Mouse (Mus musculus) G1E (cell line): Measurements from ENCODE around the gene Nrxn3. TPM values are rescaled to one million over a fixed set of nuclear protein-coding genes. Genes with fewer than 3 reads are reported as not detected.

Source experiments
- ATAC-seq: 2 replicates; pipeline ENCODE4 v1.8.0; 2016; ENCODE audit warnings: mild to moderate bottlenecking; ENCODE audit not compliant: insufficient number of reproducible peaks, poor library complexity, low FRiP score, severe bottlenecking; ENCODE audit errors: extremely low read depth
- DNase-seq: peaks from one replicate; pipeline ENCODE4 v3.0.0; 2012; ENCODE audit warnings: low spot score
- H3K27me3 ChIP-seq: 2 replicates; pipeline ENCODE4 v1.6.1; 2012; ENCODE audit warnings: mild to moderate bottlenecking, low read length, inconsistent platforms; ENCODE audit not compliant: insufficient read depth
- H3K36me3 ChIP-seq: replicated peaks from 2 replicates; pipeline ENCODE3; 2012; ENCODE audit warnings: mild to moderate bottlenecking, inconsistent platforms
- H3K4me1 ChIP-seq: 2 replicates; pipeline ENCODE4 v1.6.1; 2012; ENCODE audit warnings: low read depth, low read length, inconsistent platforms, mixed read lengths; ENCODE audit not compliant: insufficient read depth
- H3K4me3 ChIP-seq: 2 replicates; pipeline ENCODE4 v1.5.1; 2012; ENCODE audit warnings: low read depth, mild to moderate bottlenecking, inconsistent platforms, low read length, moderate library complexity, mixed read lengths
- H3K9me3 ChIP-seq: replicated peaks from 2 replicates; pipeline ENCODE4 v1.6.1; 2012; ENCODE audit warnings: inconsistent platforms
- CTCF ChIP-seq: IDR thresholded peaks from 2 replicates; pipeline ENCODE4 v1.5.1; 2012; ENCODE audit warnings: low read depth, low read length, inconsistent platforms, mixed read lengths
- GATA1 ChIP-seq: IDR thresholded peaks from 2 replicates; pipeline ENCODE4 v1.6.1; 2012; ENCODE audit warnings: borderline replicate concordance, low read length, inconsistent platforms, mixed read lengths
- GATA2 ChIP-seq: IDR thresholded peaks from 2 replicates; pipeline ENCODE4 v1.6.1; 2012; ENCODE audit warnings: low read depth, low read length, inconsistent platforms, borderline replicate concordance
- POLR2AphosphoS5 ChIP-seq: IDR thresholded peaks from 2 replicates; pipeline ENCODE4 v1.6.1; 2012; ENCODE audit warnings: low read depth, low read length, inconsistent platforms; ENCODE audit not compliant: insufficient replicate concordance
- TAL1 ChIP-seq: conservative IDR thresholded peaks from 2 replicates; pipeline ENCODE4 v1.6.1; 2012; ENCODE audit warnings: low read depth, low read length, inconsistent platforms, mixed read lengths
- polyA plus RNA-seq: library from polyadenylated mRNA; stranded (reverse); fragments of >175 nt; gene quantifications from 2 replicates; pipeline ENCODE4 v1.2.3, GENCODE M21; 2012
- total RNA-seq, 2 experiments: library from RNA; stranded (forward) in 1 of 2; stranded (reverse) in 1 of 2; fragments of 200-1000 nt in 1 of 2; fragments of >200 nt in 1 of 2; fragmentation: Nextera tagmentation in 1 of 2; gene quantifications; 2 replicates each; pipeline ENCODE4 v1.2.3; 2014 to 2017

Nrxn3 gene
- total and polyA plus RNA-seq, 3 experiments, result 0.22 TPM; not detected in 2

- ATAC-seq, result no peak
- Histone ChIP-seq H3K27me3 (no peaks in the 10 kb centered on the region), H3K4me1 (no peaks in the 10 kb centered on the region), H3K4me3 (no peak overlapping the region), H3K36me3 (no peaks in the 10 kb centered on the region), H3K9me3 (peaks cover 10% of the 10 kb centered on the region)
- TF ChIP-seq CTCF (no peak), GATA1 (no peak), TAL1 (no peak), GATA2 (no peak), POLR2AphosphoS5 (no peak)
- DNase-seq, result no peak
Measured at GRCm38 (mm10) chr12:90056256-90056655, 1333.6 kb downstream of the Nrxn3 start.

- H3K27me3 ChIP-seq, result no peaks in the 10 kb centered on the region
Measured at GRCm38 (mm10) chr12:90059786-90060185, 1337.1 kb downstream of the Nrxn3 start.

DNA sequence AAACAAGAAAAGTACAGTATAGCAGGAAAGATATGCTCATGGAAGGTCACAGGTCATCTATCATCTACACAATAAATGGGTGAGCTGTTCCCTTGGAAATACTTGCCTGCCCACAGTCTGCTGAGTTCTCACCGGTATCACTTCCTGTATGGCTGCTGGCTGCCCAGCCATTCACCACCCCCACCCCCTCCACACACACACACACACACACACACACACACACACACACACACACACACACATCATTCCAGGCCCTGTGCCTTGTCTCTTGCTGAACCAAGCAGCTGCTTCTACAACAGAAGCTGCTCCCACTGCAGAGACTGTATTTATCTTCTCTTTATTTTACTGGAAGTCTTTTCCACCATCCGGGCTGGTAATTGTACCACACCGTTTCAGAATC is 1338.6 kb downstream of the Nrxn3 start:
- Histone ChIP-seq H3K9me3 (peaks cover 16% of the 10 kb centered on the region), H3K4me3 (no peak overlapping the region), H3K36me3 (no peaks in the 10 kb centered on the region), H3K4me1 (no peaks in the 10 kb centered on the region), H3K27me3 (no peaks in the 10 kb centered on the region)
- DNase-seq, result no peak
- ATAC-seq, result no peak
- no peak for TF ChIP-seq CTCF
- no peak for TF ChIP-seq TAL1
- TF ChIP-seq GATA1, result no peak
- TF ChIP-seq POLR2AphosphoS5, result no peak
- TF ChIP-seq GATA2, result no peak

More at GRCm38 (mm10) chr12:90059786-90060185, 1337.1 kb downstream of the Nrxn3 start:
- Histone ChIP-seq H3K4me1 (no peaks in the 10 kb centered on the region), H3K4me3 (no peak overlapping the region), H3K36me3 (no peaks in the 10 kb centered on the region), H3K9me3 (peaks cover 16% of the 10 kb centered on the region)
- TF ChIP-seq CTCF (no peak), TAL1 (no peak), GATA2 (no peak), POLR2AphosphoS5 (no peak), GATA1 (no peak)
- no peak for DNase-seq
- ATAC-seq, result no peak

DNA sequence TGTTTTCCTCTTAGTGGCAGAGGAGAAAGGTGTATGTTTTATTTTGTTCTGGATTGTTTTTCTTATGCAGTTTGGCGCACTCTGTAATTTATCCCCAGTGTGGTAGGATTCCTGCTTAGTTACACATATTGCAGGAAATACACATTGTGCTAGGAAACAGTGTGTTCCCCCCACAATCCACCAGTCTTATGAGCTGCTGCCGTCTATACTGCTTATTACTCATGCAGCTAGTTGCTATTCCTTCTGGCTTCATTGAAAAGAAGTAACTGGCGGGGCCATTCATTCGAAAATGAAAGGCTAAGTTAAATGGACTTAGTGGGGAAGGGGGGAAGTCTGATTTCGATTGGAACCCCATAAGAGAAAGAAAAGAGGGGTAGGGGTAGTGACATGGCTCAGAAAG is 1339.5 kb downstream of the Nrxn3 start:
- Histone ChIP-seq H3K27me3 (no peaks in the 10 kb centered on the region), H3K4me1 (no peaks in the 10 kb centered on the region), H3K4me3 (no peak overlapping the region), H3K36me3 (no peaks in the 10 kb centered on the region), H3K9me3 (peaks cover 12% of the 10 kb centered on the region)
- DNase-seq (no peak), ATAC-seq (no peak)
- TF ChIP-seq GATA1 (no peak), POLR2AphosphoS5 (no peak), CTCF (no peak), GATA2 (no peak), TAL1 (no peak)

GRCm38 (mm10) chr12:90063443-90063842 is 1340.8 kb downstream of the Nrxn3 start:
- H3K4me1 ChIP-seq, result no peaks in the 10 kb centered on the region
- H3K4me3 ChIP-seq, result no peak overlapping the region
- peaks cover 9% of the 10 kb centered on the region for H3K9me3 ChIP-seq
- DNase-seq (no peak), ATAC-seq (no peak)
- H3K36me3 ChIP-seq, result no peaks in the 10 kb centered on the region
- H3K27me3 ChIP-seq, result no peaks in the 10 kb centered on the region
- no peak for TF ChIP-seq TAL1
- TF ChIP-seq CTCF, result no peak
- TF ChIP-seq GATA2, result no peak
- no peak for TF ChIP-seq POLR2AphosphoS5
- TF ChIP-seq GATA1, result no peak

DNA sequence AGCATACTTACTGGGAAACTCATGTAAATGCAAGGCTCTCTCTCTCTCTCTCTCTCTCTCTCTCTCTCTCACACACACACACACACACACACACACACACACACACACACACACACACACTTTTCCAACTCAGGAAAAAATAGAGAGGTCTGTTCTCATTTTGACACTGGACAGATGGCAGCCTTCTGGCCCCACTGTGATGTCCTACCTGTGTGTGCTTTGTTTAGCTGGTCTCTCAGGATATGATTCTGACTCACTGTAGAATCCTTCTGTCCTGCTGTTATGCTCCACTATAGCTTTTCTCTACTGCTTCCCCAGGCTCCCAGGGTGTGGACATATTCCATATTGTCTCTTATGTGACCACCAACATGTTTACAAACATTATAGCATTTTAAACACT is 1363.2 kb downstream of the Nrxn3 start:
- Histone ChIP-seq H3K4me3 (no peak overlapping the region), H3K27me3 (no peaks in the 10 kb centered on the region), H3K36me3 (no peaks in the 10 kb centered on the region), H3K9me3 (peaks cover 11% of the 10 kb centered on the region), H3K4me1 (no peaks in the 10 kb centered on the region)
- no peak for TF ChIP-seq TAL1
- TF ChIP-seq POLR2AphosphoS5, result no peak
- TF ChIP-seq GATA1, result no peak
- no peak for TF ChIP-seq CTCF
- TF ChIP-seq GATA2, result no peak
- DNase-seq (no peak), ATAC-seq (no peak)

DNA sequence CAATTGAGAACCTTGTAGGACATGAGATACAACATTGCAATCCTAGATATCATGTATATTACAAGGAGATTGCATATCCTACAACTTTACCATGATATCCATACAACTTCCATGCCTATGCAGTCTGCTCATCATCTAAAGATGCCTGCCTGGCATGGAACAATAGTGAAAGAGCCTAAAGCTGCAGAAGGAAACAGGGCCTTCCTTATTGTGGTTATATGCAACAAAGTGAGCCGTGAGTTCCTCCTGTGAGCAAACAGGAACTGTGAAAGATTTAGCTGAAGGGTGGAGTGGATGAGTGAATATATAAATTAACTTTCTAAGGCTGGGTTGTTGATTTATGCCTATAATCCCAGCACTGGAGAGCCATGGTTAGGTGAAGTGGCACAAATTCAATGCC is 1373.1 kb downstream of the Nrxn3 start:
- TF ChIP-seq CTCF (no peak), TAL1 (no peak), POLR2AphosphoS5 (no peak)
- H3K4me1 ChIP-seq, result no peaks in the 10 kb centered on the region
- H3K4me3 ChIP-seq, result no peak overlapping the region
- no peak for ATAC-seq
- DNase-seq, result no peak
- H3K27me3 ChIP-seq, result no peaks in the 10 kb centered on the region
- 0 out of 2 replicates have a peak, but pooled peaks cover 7% of the 10 kb centered on the region for H3K9me3 ChIP-seq
- no peaks in the 10 kb centered on the region for H3K36me3 ChIP-seq
